Mouse (Mus musculus) cerebellum, adult 2 months (tissue): Measurements from ENCODE around the gene Gm7861.
"Not testable (repeated sequence)": the region's sequence is repeated elsewhere in the genome, so short reads cannot be mapped to it uniquely, and the experiment has no call there.

Experiments
- CTCF ChIP-seq: fragments of 200-500 bp; IDR thresholded peaks from 2 replicates; pipeline ENCODE4 v1.5.1; 2011; ENCODE audit warnings: low read depth, mild to moderate bottlenecking, control low read depth, low read length, moderate library complexity, borderline replicate concordance; ENCODE audit not compliant: insufficient read depth
- POLR2A ChIP-seq: fragments of 200-500 bp; IDR thresholded peaks from 2 replicates; pipeline ENCODE4 v1.6.1; 2011; ENCODE audit warnings: low read length, control low read depth, borderline replicate concordance; ENCODE audit not compliant: insufficient read depth

DNA sequence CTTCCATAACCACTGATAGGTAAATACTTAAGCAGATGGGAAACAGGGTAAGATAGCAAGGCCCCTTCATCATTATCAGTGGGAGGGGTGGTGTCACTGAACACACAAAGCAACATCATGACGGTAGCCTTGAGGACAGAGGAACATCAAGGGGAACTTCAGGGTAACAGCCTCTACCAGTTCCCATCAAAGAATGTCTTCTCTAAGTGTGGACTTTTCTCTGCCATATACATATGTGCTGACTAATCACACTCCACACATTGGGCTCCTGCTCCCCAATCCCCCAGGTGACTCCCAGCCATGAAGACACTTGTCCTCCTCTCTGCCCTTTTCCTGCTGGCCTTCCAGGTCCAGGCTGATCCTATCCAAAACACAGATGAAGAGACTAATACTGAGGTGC, 23.6 kb upstream of the Gm7861 start, which contains the start of gene Defa26:
- TF ChIP-seq CTCF, POLR2A: not testable (repeated sequence)
